9 mouse cellular contexts compared by ENCODE assay signal in the genomic region with DNA sequence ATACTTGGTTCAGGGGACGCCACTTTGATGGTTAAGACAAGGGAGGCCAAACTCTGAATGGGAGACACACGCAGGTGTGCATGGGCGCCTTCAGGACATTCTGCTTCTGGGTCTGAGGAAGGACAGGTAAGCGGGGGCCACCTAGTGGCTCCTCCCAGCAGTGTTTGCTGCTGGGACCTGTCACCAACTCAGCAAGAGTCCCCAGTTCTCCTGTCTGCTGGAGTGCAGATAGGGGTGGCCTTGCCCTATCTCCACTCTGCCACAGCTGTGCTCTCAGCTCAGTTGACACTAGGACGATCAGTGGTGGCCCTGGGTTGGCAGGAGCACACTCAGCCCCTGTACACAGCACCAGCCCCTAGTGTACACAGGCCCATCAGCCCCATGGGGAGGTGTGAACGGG. TPM values are rescaled to one million over a fixed set of nuclear protein-coding genes. Genes with fewer than 3 reads are reported as not detected.
DNase-seq lines count a peak whose midpoint lies in the region; ATAC-seq and TF ChIP-seq lines count a peak whose summit lies in the region.
"Had no signal": no experiment of that assay in that cellular context is flagged by ENCODE, and none has a peak within 500 bp of the region (broad histone marks: within the 10 kb centered on the region; RNA-seq: fewer than 3 reads in every experiment).

No protein-coding gene starts in this region.

- no peaks in the 10 kb centered on the region for H3K9me3 ChIP-seq in heart, embryonic 15.5 days (replicated peaks)
- H3K9me3 ChIP-seq in forebrain, embryonic 16.5 days (ENCODE audit: control insufficient read depth, low read length): no peaks in the 10 kb centered on the region

- no peaks in the 10 kb centered on the region for H3K36me3 ChIP-seq in heart, embryonic 15.5 days
- H3K36me3 ChIP-seq in liver, adult 2 months (ENCODE audit: control insufficient read depth, insufficient read depth, low read length): no peaks in the 10 kb centered on the region
- H3K36me3 ChIP-seq in forebrain, embryonic 16.5 days (ENCODE audit: control insufficient read depth, insufficient read depth): no peaks in the 10 kb centered on the region

- no peak overlapping the region for H3K4me3 ChIP-seq in heart, embryonic 15.5 days
- H3K4me3 ChIP-seq in liver, adult 2 months (ENCODE audit: insufficient read depth, low read depth, low read length): no peak overlapping the region
- no peak overlapping the region for H3K4me3 ChIP-seq in forebrain, embryonic 16.5 days (replicated peaks; ENCODE audit: low read length)

- H3K4me2 ChIP-seq in heart, embryonic 15.5 days: no peak overlapping the region
- H3K4me2 ChIP-seq in forebrain, embryonic 16.5 days (ENCODE audit: low read length): no peak overlapping the region

- intact Hi-C loops in heart, postnatal 36 days (cut with DNase I): loop anchor here (1.0 kb wide), 1 partner anchor 165 kb away; no protein-coding TSS in a partner anchor
- intact Hi-C loops in left cerebral cortex, postnatal 10 days (cut with DNase I): no loop called here

- peak; percentile 77 for TF ChIP-seq CTCF in liver, adult 2 months (IDR thresholded peaks at IDR 0.05; ENCODE audit: low read depth, low read length)

- H3K9ac ChIP-seq in heart, embryonic 15.5 days: no peak overlapping the region
- H3K9ac ChIP-seq in liver, adult 2 months (ENCODE audit: low read depth, low read length): no peak overlapping the region
- no peak overlapping the region for H3K9ac ChIP-seq in forebrain, embryonic 16.5 days (replicated peaks; ENCODE audit: low read depth, low read length)

- DNase-seq in heart, postnatal 36 days: no peak
- DNase-seq in R1 (ENCODE audit: low read depth, low spot score): peak; percentile 57
- DNase-seq in liver, adult 2 months (ENCODE audit: extremely low read depth, low read depth, low spot score): peak; percentile 27
- DNase-seq in spleen, adult 12 weeks (ENCODE audit: low spot score): peak; percentile 40
- no peak for DNase-seq in left cerebral cortex, postnatal 10 days (ENCODE audit: extremely low spot score in 1 of 2, low spot score in 2 of 2)

- ATAC-seq in heart, embryonic 15.5 days (replicated peaks; ENCODE audit: insufficient number of reproducible peaks, insufficient read depth, low FRiP score, low read depth): 0 out of 2 replicates have a peak, but pooled peaks have one; percentile 15
- 0 out of 2 replicates have a peak, but pooled peaks have one; percentile 21 for ATAC-seq in granulocyte monocyte progenitor cell, adult 5-6 weeks (replicated peaks; ENCODE audit: poor library complexity, severe bottlenecking)
- no peak for ATAC-seq in forebrain, embryonic 16.5 days

- H3K79me2 ChIP-seq in liver, adult 2 months (ENCODE audit: control insufficient read depth, insufficient read depth, low read length): no peaks in the 10 kb centered on the region

- peaks cover 63% of the 10 kb centered on the region for H3K27me3 ChIP-seq in heart, embryonic 15.5 days
- peaks cover 21% of the 10 kb centered on the region for H3K27me3 ChIP-seq in liver, adult 2 months (ENCODE audit: control insufficient read depth, insufficient read depth, low read length)
- peaks cover 28% of the 10 kb centered on the region for H3K27me3 ChIP-seq in forebrain, embryonic 16.5 days (replicated peaks; ENCODE audit: control insufficient read depth, insufficient read depth, low read length)

- no peak overlapping the region for H3K27ac ChIP-seq in heart, embryonic 15.5 days
- H3K27ac ChIP-seq in liver, adult 2 months (replicated peaks; ENCODE audit: insufficient read depth, low read depth, low read length): no peak overlapping the region
- H3K27ac ChIP-seq in forebrain, embryonic 16.5 days (ENCODE audit: low read length): no peak overlapping the region

- peaks cover 22% of the 10 kb centered on the region for H3K4me1 ChIP-seq in heart, embryonic 15.5 days (replicated peaks)
- peaks cover 2% of the 10 kb centered on the region; the same call in 1 of the 2 replicates for H3K4me1 ChIP-seq in liver, adult 2 months (ENCODE audit: control insufficient read depth, insufficient read depth, low read length)
- H3K4me1 ChIP-seq in forebrain, embryonic 16.5 days (replicated peaks; ENCODE audit: control insufficient read depth, insufficient read depth, low read length): peaks cover 32% of the 10 kb centered on the region

- no peak for TF ChIP-seq POLR2A in liver, adult 2 months (IDR thresholded peaks at IDR 0.05; ENCODE audit: extremely low read depth, insufficient read depth, low read length)

- 9% methylated on average over 6 of the region's 6 CpGs for WGBS in heart, embryonic 15.5 days
- WGBS in liver, adult 2 months: 26% methylated on average over 6 of the region's 6 CpGs
- 20% methylated on average over 6 of the region's 6 CpGs for WGBS in forebrain, embryonic 16.5 days

RNA-seq across cellular contexts. Expression of gene Fibcd1, which starts 2.1 kb away (rescaled TPM):
- polyA plus RNA-seq in heart, embryonic 15.5 days (2015; fragmentation: Nextera tagmentation; extraction: Ambion mirVana): not detected in 2 replicates
- not detected for total RNA-seq in heart, postnatal 36 days (2021)
- total RNA-seq in granulocyte monocyte progenitor cell, adult 5-6 weeks (2014; fragmentation: Nextera tagmentation): not detected in 2 replicates
- total RNA-seq in granulocyte monocyte progenitor cell, adult 5-6 weeks (2017): not detected in 2 replicates
- not detected in 2 replicates for total RNA-seq in liver, adult 2 months (2014; rRNA removed)
- not detected in 2 replicates for polyA plus RNA-seq in liver, adult 2 months (2012; rRNA removed)
- polyA plus RNA-seq in forebrain, embryonic 16.5 days (2015; fragmentation: Nextera tagmentation; extraction: Ambion mirVana): 2.7 and 4.2 TPM in 2 replicates
- total RNA-seq in left cerebral cortex, postnatal 10 days (2021): 10 to 100 TPM in 1 of 2 experiments, 1 to 10 TPM in 1; 7.0 to 13.3 TPM

RNA-seq across cellular contexts. Expression of gene Qrfp, which starts 37.5 kb away (rescaled TPM):
- 0.04 and 0.18 TPM in 2 replicates for polyA plus RNA-seq in heart, embryonic 15.5 days (2015; fragmentation: Nextera tagmentation; extraction: Ambion mirVana)
- not detected for total RNA-seq in heart, postnatal 36 days (2021)
- total RNA-seq in granulocyte monocyte progenitor cell, adult 5-6 weeks (2014; fragmentation: Nextera tagmentation): not detected in 2 replicates
- not detected in 2 replicates for total RNA-seq in granulocyte monocyte progenitor cell, adult 5-6 weeks (2017)
- not detected in 2 replicates for total RNA-seq in liver, adult 2 months (2014; rRNA removed)
- not detected in 2 replicates for polyA plus RNA-seq in liver, adult 2 months (2012; rRNA removed)
- 0.06 TPM in 1 of 2 replicates, not detected in the other for polyA plus RNA-seq in forebrain, embryonic 16.5 days (2015; fragmentation: Nextera tagmentation; extraction: Ambion mirVana)
- total RNA-seq in left cerebral cortex, postnatal 10 days (2021): not detected
- total RNA-seq: adrenal gland, postnatal 36 days had no signal

RNA-seq across cellular contexts. Expression of gene Lamc3, which starts 39.2 kb away (rescaled TPM):
- polyA plus RNA-seq in heart, embryonic 15.5 days (2015; fragmentation: Nextera tagmentation; extraction: Ambion mirVana): 0.43 and 0.68 TPM in 2 replicates
- total RNA-seq in heart, postnatal 36 days (2021): 1 to 10 TPM in 1 of 2 experiments, under 1 TPM in 1; 0.67 to 1.0 TPM
- total RNA-seq in granulocyte monocyte progenitor cell, adult 5-6 weeks (2014; fragmentation: Nextera tagmentation): not detected in 2 replicates
- not detected in 2 replicates for total RNA-seq in granulocyte monocyte progenitor cell, adult 5-6 weeks (2017)
- total RNA-seq in liver, adult 2 months (2014; rRNA removed): 0.67 and 0.83 TPM in 2 replicates
- polyA plus RNA-seq in liver, adult 2 months (2012; rRNA removed): 0.73 and 0.95 TPM in 2 replicates
- polyA plus RNA-seq in forebrain, embryonic 16.5 days (2015; fragmentation: Nextera tagmentation; extraction: Ambion mirVana): 3.4 and 4.0 TPM in 2 replicates
- 1 to 10 TPM; 8.8 to 9.2 TPM for total RNA-seq in left cerebral cortex, postnatal 10 days (2021)

Comparison
In these comparisons a context has a peak if more than half of its experiments do, and no peak if none do; other contexts are left out.
1. DNase-seq: peak in R1 (single experiment), liver, adult 2 months (single experiment) and spleen, adult 12 weeks (single experiment); none in heart, postnatal 36 days (0 of 2) and left cerebral cortex, postnatal 10 days (0 of 2).